ENCODE assay signal across 15 mouse cellular contexts in genomic region chr16:96536426-96536825, GRCm38 (mm10).
"Had no signal": no experiment of that assay in that cellular context is flagged by ENCODE, and none has a peak within 500 bp of the region (broad histone marks: within the 10 kb centered on the region; RNA-seq: fewer than 3 reads in every experiment).

No protein-coding gene starts in this region.

- H3K9ac ChIP-seq: lung, embryonic 15.5 days; midbrain, embryonic 13.5 days; midbrain, embryonic 15.5 days; neural tube, embryonic 12.5 days had no signal

- H3K27me3 ChIP-seq: lung, embryonic 15.5 days; midbrain, embryonic 13.5 days; midbrain, embryonic 15.5 days; neural tube, embryonic 12.5 days had no signal

- ATAC-seq: lung, postnatal 0 days; midbrain, embryonic 13.5 days; midbrain, embryonic 15.5 days had no signal

- H3K27ac ChIP-seq: lung, embryonic 15.5 days; macrophage; midbrain, embryonic 13.5 days; midbrain, embryonic 15.5 days; neural tube, embryonic 12.5 days had no signal

- H3K4me2 ChIP-seq: lung, embryonic 15.5 days; midbrain, embryonic 11.5 days; midbrain, embryonic 13.5 days; midbrain, embryonic 15.5 days; neural tube, embryonic 12.5 days had no signal

- H3K9me3 ChIP-seq: lung, embryonic 15.5 days; midbrain, embryonic 13.5 days; midbrain, embryonic 15.5 days; neural tube, embryonic 12.5 days had no signal

- DNase-seq: lung, adult 2 months; lung, postnatal 14 days; lung, postnatal 36 days; right cerebral cortex, postnatal 14 days; thymus, adult 18-20 months; thymus, postnatal 14 days; thymus, postnatal 36 days had no signal

- H3K36me3 ChIP-seq: lung, embryonic 15.5 days; midbrain, embryonic 13.5 days; midbrain, embryonic 15.5 days; neural tube, embryonic 12.5 days had no signal

- H3K4me1 ChIP-seq: lung, embryonic 15.5 days; megakaryocyte, embryonic 14.5 days; midbrain, embryonic 15.5 days; neural tube, embryonic 12.5 days had no signal

- H3K4me3 ChIP-seq: lung, embryonic 15.5 days; megakaryocyte, embryonic 14.5 days; midbrain, embryonic 13.5 days; midbrain, embryonic 15.5 days; neural tube, embryonic 12.5 days had no signal
